Mouse (Mus musculus): ENCODE results near the gene Adh6b. TPM values are rescaled to one million over a fixed set of nuclear protein-coding genes. Genes with fewer than 3 reads are reported as not detected.

The Adh6b gene
- total and polyA plus RNA-seq, 2 experiments from 2014 or later = 2.8 TPM; not detected in 1

- Histone ChIP-seq H3K36me3 (replicated peaks; ENCODE audit: control insufficient read depth, insufficient read depth, low read length) (no peaks in the 10 kb centered on the region), H3K4me3 (ENCODE audit: low read depth, low read length) (no peak overlapping the region), H3K9me3 (replicated peaks; ENCODE audit: control insufficient read depth, low read length) (no peaks in the 10 kb centered on the region), H3K4me1 (ENCODE audit: control insufficient read depth, insufficient read depth) (peaks cover 9% of the 10 kb centered on the region; the same call in 1 of the 2 replicates), H3K9ac (replicated peaks; ENCODE audit: low read depth, low read length) (no peak overlapping the region), H3K27me3 (ENCODE audit: control insufficient read depth, insufficient read depth, low read length) (no peaks in the 10 kb centered on the region), H3K4me2 (ENCODE audit: low read depth, low read length) (no peak overlapping the region), H3K27ac (ENCODE audit: low read depth) (0 out of 2 replicates have a peak overlapping the region, but pooled peaks have one; percentile 32)
- no peak for TF ChIP-seq CTCF (IDR thresholded peaks at IDR 0.05; ENCODE audit: low read depth)
- TF ChIP-seq EP300 (IDR thresholded peaks at IDR 0.05; ENCODE audit: low read depth) = no peak
- WGBS = 39% methylated on average over 4 of the region's 4 CpGs
- ATAC-seq (ENCODE audit: insufficient read depth, low read depth) (peak; percentile 57), DNase-seq (ENCODE audit: low spot score) (no peak)
These were observed 37.1 kb upstream of the Adh6b start for GRCm38 (mm10) chr3:138304489-138304871.

GRCm38 (mm10) chr3:138305486-138306289 lies 35.9 kb upstream of the Adh6b start:
- no peak overlapping the region for H3K27ac ChIP-seq (ENCODE audit: low read depth)

GRCm38 (mm10) chr3:138306290-138306683 lies 35.3 kb upstream of the Adh6b start:
- 35% methylated on average over 8 of the region's 8 CpGs for WGBS
- no peak overlapping the region for H3K27ac ChIP-seq (ENCODE audit: low read depth)
- no peak for ATAC-seq (ENCODE audit: insufficient read depth, low read depth)

More at GRCm38 (mm10) chr3:138305486-138306289, 35.9 kb upstream of the Adh6b start:
- Histone ChIP-seq H3K36me3 (replicated peaks; ENCODE audit: control insufficient read depth, insufficient read depth, low read length) (no peaks in the 10 kb centered on the region), H3K9ac (replicated peaks; ENCODE audit: low read depth, low read length) (no peak overlapping the region), H3K4me2 (ENCODE audit: low read depth, low read length) (no peak overlapping the region), H3K27me3 (ENCODE audit: control insufficient read depth, insufficient read depth, low read length) (no peaks in the 10 kb centered on the region), H3K4me3 (ENCODE audit: low read depth, low read length) (no peak overlapping the region), H3K9me3 (replicated peaks; ENCODE audit: control insufficient read depth, low read length) (no peaks in the 10 kb centered on the region), H3K4me1 (ENCODE audit: control insufficient read depth, insufficient read depth) (peaks cover 9% of the 10 kb centered on the region; the same call in 1 of the 2 replicates)
- ATAC-seq (ENCODE audit: insufficient read depth, low read depth) (no peak), DNase-seq (ENCODE audit: low spot score) (no peak)
- 74% methylated on average over 10 of the region's 10 CpGs for WGBS
- TF ChIP-seq EP300 (IDR thresholded peaks at IDR 0.05; ENCODE audit: low read depth) = no peak
- no peak for TF ChIP-seq CTCF (IDR thresholded peaks at IDR 0.05; ENCODE audit: low read depth)

GRCm38 (mm10) chr3:138309910-138310309 lies 31.7 kb upstream of the Adh6b start:
- no peak for TF ChIP-seq CTCF (IDR thresholded peaks at IDR 0.05; ENCODE audit: low read depth)
- TF ChIP-seq EP300 (IDR thresholded peaks at IDR 0.05; ENCODE audit: low read depth) = no peak
- H3K4me2 ChIP-seq (ENCODE audit: low read depth, low read length) = no peak overlapping the region
- 88% methylated on average over 8 of the region's 8 CpGs for WGBS
- H3K9me3 ChIP-seq (replicated peaks; ENCODE audit: control insufficient read depth, low read length) = no peaks in the 10 kb centered on the region
- H3K36me3 ChIP-seq (replicated peaks; ENCODE audit: control insufficient read depth, insufficient read depth, low read length) = no peaks in the 10 kb centered on the region
- DNase-seq (ENCODE audit: low spot score) = no peak
- H3K4me3 ChIP-seq (ENCODE audit: low read depth, low read length) = no peak overlapping the region
- no peaks in the 10 kb centered on the region for H3K27me3 ChIP-seq (ENCODE audit: control insufficient read depth, insufficient read depth, low read length)
- no peak overlapping the region for H3K27ac ChIP-seq (ENCODE audit: low read depth)
- H3K9ac ChIP-seq (replicated peaks; ENCODE audit: low read depth, low read length) = no peak overlapping the region
- H3K4me1 ChIP-seq (ENCODE audit: control insufficient read depth, insufficient read depth) = no peaks in the 10 kb centered on the region
- ATAC-seq (ENCODE audit: insufficient read depth, low read depth) = no peak

More at GRCm38 (mm10) chr3:138306290-138306683, 35.3 kb upstream of the Adh6b start:
- DNase-seq (ENCODE audit: low spot score) = no peak
- Histone ChIP-seq H3K36me3 (replicated peaks; ENCODE audit: control insufficient read depth, insufficient read depth, low read length) (no peaks in the 10 kb centered on the region), H3K4me2 (ENCODE audit: low read depth, low read length) (0 out of 2 replicates have a peak overlapping the region, but pooled peaks have one; percentile 3), H3K4me1 (ENCODE audit: control insufficient read depth, insufficient read depth) (peaks cover 9% of the 10 kb centered on the region; the same call in 1 of the 2 replicates), H3K27me3 (ENCODE audit: control insufficient read depth, insufficient read depth, low read length) (no peaks in the 10 kb centered on the region), H3K9me3 (replicated peaks; ENCODE audit: control insufficient read depth, low read length) (no peaks in the 10 kb centered on the region), H3K9ac (replicated peaks; ENCODE audit: low read depth, low read length) (no peak overlapping the region), H3K4me3 (ENCODE audit: low read depth, low read length) (no peak overlapping the region)
- TF ChIP-seq CTCF (IDR thresholded peaks at IDR 0.05; ENCODE audit: low read depth) (no peak), EP300 (IDR thresholded peaks at IDR 0.05; ENCODE audit: low read depth) (no peak)

- WGBS = 77% methylated on average over 6 of the region's 6 CpGs
- Histone ChIP-seq H3K36me3 (replicated peaks; ENCODE audit: control insufficient read depth, insufficient read depth, low read length) (no peaks in the 10 kb centered on the region), H3K9ac (replicated peaks; ENCODE audit: low read depth, low read length) (no peak overlapping the region), H3K4me3 (ENCODE audit: low read depth, low read length) (no peak overlapping the region), H3K27ac (ENCODE audit: low read depth) (no peak overlapping the region), H3K9me3 (replicated peaks; ENCODE audit: control insufficient read depth, low read length) (no peaks in the 10 kb centered on the region), H3K27me3 (ENCODE audit: control insufficient read depth, insufficient read depth, low read length) (no peaks in the 10 kb centered on the region), H3K4me1 (ENCODE audit: control insufficient read depth, insufficient read depth) (no peaks in the 10 kb centered on the region), H3K4me2 (ENCODE audit: low read depth, low read length) (no peak overlapping the region)
- ATAC-seq (ENCODE audit: insufficient read depth, low read depth) (no peak), DNase-seq (ENCODE audit: low spot score) (no peak)
- TF ChIP-seq EP300 (IDR thresholded peaks at IDR 0.05; ENCODE audit: low read depth) (no peak), CTCF (IDR thresholded peaks at IDR 0.05; ENCODE audit: low read depth) (0 out of 2 replicates have a peak, but pooled peaks have one; percentile 9)
These were observed 30.6 kb upstream of the Adh6b start for GRCm38 (mm10) chr3:138311015-138311414.

All from heart, postnatal 0 days (tissue).